Mouse (Mus musculus): ENCODE measurements around the gene Sema4a. TPM values are rescaled to one million over a fixed set of nuclear protein-coding genes. Genes with fewer than 3 reads are reported as not detected.

The Sema4a gene
- total and polyA plus RNA-seq, 3 experiments, result 33.5 to 45.3 TPM; not detected in 1

DNA sequence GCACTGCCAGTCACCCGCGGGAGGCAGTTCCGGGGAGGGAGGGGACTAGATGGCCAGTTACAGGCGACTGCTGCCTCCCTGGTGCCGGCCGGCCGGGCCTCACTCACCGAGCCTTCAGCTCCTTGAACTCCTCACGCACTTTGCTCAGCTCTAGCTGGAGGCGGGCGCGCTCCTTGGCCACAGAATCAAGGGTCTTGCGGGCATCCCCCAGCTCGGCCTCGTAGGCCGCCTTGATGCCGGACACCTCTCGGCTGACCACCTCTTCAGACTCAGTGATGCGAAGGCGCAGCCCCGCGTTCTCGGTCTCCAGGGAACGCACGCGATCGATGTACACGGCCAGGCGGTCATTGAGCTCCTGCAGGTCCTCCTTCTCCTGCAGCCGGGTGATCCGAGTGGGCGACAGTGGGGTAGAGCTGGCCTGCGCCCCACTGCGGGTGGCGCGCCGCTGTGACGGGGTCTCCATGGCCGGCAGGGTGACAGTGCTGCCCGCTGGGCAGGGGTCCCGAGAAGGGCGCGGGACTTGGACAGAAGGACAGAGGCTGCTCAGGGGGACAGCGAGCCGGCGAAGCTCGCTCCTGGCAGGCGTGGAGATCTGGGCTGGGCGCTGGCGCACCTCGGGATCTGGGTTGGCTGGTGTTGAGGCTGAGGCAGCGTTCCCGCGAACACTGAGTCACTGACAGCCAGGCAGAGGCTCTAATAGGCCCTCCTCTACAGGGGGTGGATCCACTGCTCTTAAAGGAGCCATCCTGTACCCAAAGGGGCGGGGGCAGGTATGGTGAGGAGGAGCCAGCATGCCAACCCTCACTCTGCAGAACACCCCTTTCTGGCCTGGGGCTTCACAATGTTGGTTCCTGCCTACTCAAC is 41.9 kb upstream of the Sema4a start (continued):
- peak; percentile 79 for TF ChIP-seq TCF12 (IDR thresholded peaks at IDR 0.05; ENCODE audit: low read depth, low read length)
- TF ChIP-seq POLR2A (IDR thresholded peaks at IDR 0.05; ENCODE audit: control insufficient read depth in 1 of 2, insufficient read depth in 1 of 2, low read depth in 1 of 2, low read length in 2 of 2, poor library complexity in 1 of 2), result peak in 1 of 2 experiments; percentile 100; a peak in 2 of 4 replicates
- TF ChIP-seq ZKSCAN1 (IDR thresholded peaks at IDR 0.05; ENCODE audit: low read depth, low read length), result no peak

DNA sequence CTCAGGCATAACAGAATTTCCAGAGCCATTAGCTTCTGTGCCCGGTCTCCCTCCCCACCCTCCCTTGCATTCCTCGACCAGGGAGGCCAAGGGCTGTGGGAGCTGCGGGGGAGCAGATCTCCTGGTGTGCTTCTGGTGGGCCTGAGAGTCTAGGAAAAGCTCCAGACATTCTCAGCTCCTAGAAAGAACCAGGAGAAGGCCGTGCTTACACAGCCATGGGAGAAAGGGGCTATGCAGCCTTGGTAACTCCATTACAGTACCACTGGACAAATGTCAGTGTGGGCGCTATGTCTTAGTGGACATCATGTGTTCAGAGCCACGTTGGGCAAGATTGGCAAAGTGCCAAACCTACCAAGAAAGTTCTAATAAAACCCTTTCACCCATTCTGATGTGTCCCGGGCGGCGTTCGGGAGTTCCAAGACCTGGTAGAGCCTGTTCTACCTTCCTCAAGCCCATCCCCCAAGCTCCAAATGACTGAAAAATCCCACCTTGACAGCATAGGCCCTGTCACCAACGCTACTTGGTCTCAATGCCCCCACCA is 41.1 kb upstream of the Sema4a start:
- Histone ChIP-seq H3K9ac (ENCODE audit: control insufficient read depth, low read depth, low read length, poor library complexity, severe bottlenecking) (peak overlapping the region; percentile 76), H3K27me3 (ENCODE audit: control insufficient read depth in 1 of 2, insufficient read depth in 2 of 2, low read length in 2 of 2) (no peaks in the 10 kb centered on the region), H3K9me3 (replicated peaks; ENCODE audit: insufficient read depth, low read length) (no peaks in the 10 kb centered on the region), H3K79me2 (ENCODE audit: control insufficient read depth, insufficient read depth, low read length, poor library complexity) (peaks cover 37% of the 10 kb centered on the region), H3K36me3 (ENCODE audit: control insufficient read depth in 1 of 2, insufficient read depth in 2 of 2, low read length in 2 of 2) (peaks cover 2 to 33% of the 10 kb centered on the region in 2 experiments; a peak in 3 of 4 replicates), H3K27ac (ENCODE audit: control insufficient read depth, low read depth, low read length) (peak overlapping the region; percentile 95), H3K4me1 (ENCODE audit: control insufficient read depth in 1 of 2, insufficient read depth in 2 of 2, low read length in 2 of 2) (peaks cover 9 to 40% of the 10 kb centered on the region in 2 experiments), H3K4me3 (ENCODE audit: control insufficient read depth in 1 of 2, insufficient read depth in 1 of 2, low read depth in 2 of 2, low read length in 2 of 2) (peak overlapping the region; percentile 82 to 88)
- DNase-seq (ENCODE audit: low read depth, low spot score), result peak; percentile 69
- no peak for TF ChIP-seq EP300 (IDR thresholded peaks at IDR 0.05; ENCODE audit: low read depth in 1 of 2, low read length in 2 of 2)
- peak; percentile 23; the same call in 1 of the 2 replicates for TF ChIP-seq MXI1 (IDR thresholded peaks at IDR 0.05; ENCODE audit: low read depth, low read length)

DNA sequence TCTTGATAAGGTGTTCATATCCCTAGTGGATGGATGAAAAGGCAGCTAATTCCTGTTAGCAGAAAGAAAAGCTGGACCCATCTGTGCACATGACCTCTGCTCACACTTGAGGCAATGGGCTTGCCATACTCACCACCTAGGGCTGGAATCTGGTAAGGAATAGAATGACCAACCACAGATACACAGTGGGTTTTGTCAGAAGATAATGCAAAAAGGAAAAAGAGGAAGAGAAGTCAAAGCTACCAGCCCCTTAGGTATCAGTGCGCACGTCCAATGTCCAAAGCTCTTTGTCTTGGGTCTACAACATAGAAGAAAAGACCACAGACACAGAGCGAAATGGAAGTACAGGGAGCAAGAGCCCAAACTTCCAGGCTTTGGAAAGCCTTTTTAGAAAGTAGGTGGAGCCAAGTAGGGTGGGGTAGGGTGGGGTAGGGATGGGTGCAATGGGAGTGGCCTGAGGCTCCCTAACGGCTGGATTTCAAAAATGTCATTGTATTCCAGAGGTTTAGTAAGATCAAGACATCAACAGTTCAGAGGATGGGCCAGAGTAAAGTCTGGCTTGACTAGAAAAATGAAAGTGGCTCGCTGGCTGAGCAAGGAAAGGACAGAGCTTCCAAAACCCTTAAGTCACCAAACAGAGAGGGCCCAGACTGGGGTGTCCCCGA is 40.5 kb upstream of the Sema4a start:
- peak overlapping the region; percentile 76 for H3K9ac ChIP-seq (ENCODE audit: control insufficient read depth, low read depth, low read length, poor library complexity, severe bottlenecking)
- H3K4me3 ChIP-seq (ENCODE audit: control insufficient read depth in 1 of 2, insufficient read depth in 1 of 2, low read depth in 2 of 2, low read length in 2 of 2), result peak overlapping the region; percentile 82 to 88
- H3K79me2 ChIP-seq (ENCODE audit: control insufficient read depth, insufficient read depth, low read length, poor library complexity), result peaks cover 40% of the 10 kb centered on the region
- no peaks in the 10 kb centered on the region for H3K9me3 ChIP-seq (replicated peaks; ENCODE audit: insufficient read depth, low read length)
- DNase-seq (ENCODE audit: low read depth, low spot score), result peak; percentile 83
- no peaks in the 10 kb centered on the region for H3K27me3 ChIP-seq (ENCODE audit: control insufficient read depth in 1 of 2, insufficient read depth in 2 of 2, low read length in 2 of 2)
- peak overlapping the region; percentile 95 for H3K27ac ChIP-seq (ENCODE audit: control insufficient read depth, low read depth, low read length)
- peaks cover 13 to 43% of the 10 kb centered on the region in 2 experiments for H3K4me1 ChIP-seq (ENCODE audit: control insufficient read depth in 1 of 2, insufficient read depth in 2 of 2, low read length in 2 of 2)
- peaks cover 2 to 37% of the 10 kb centered on the region in 2 experiments; a peak in 3 of 4 replicates for H3K36me3 ChIP-seq (ENCODE audit: control insufficient read depth in 1 of 2, insufficient read depth in 2 of 2, low read length in 2 of 2)
- TF ChIP-seq HCFC1 (IDR thresholded peaks at IDR 0.05; ENCODE audit: low read depth, low read length) (peak; percentile 54; the same call in 1 of the 2 replicates), KAT2A (conservative IDR thresholded peaks at IDR 0.05; ENCODE audit: low read depth, low read length) (0 out of 2 replicates have a peak, but pooled peaks have one; percentile 13), ELF1 (IDR thresholded peaks at IDR 0.05; ENCODE audit: low read depth, low read length) (no peak), TBP (IDR thresholded peaks at IDR 0.05; ENCODE audit: low read depth, low read length) (peak; percentile 62), MYC (IDR thresholded peaks at IDR 0.05; ENCODE audit: low read depth, low read length) (no peak), TCF12 (IDR thresholded peaks at IDR 0.05; ENCODE audit: low read depth, low read length) (0 out of 2 replicates have a peak, but pooled peaks have one; percentile 16), NRF1 (IDR thresholded peaks at IDR 0.05; ENCODE audit: insufficient read depth, low read depth, low read length, poor library complexity, severe bottlenecking) (peak; percentile 32; the same call in 1 of the 2 replicates), POLR2AphosphoS5 (IDR thresholded peaks at IDR 0.05; ENCODE audit: borderline replicate concordance, low read depth, low read length) (no peak), MYB (IDR thresholded peaks at IDR 0.05; ENCODE audit: low read depth, low read length) (no peak), USF2 (IDR thresholded peaks at IDR 0.05; ENCODE audit: borderline replicate concordance in 1 of 2, insufficient read depth in 1 of 2, low read depth in 1 of 2, low read length in 2 of 2) (no peak), ETS1 (IDR thresholded peaks at IDR 0.05; ENCODE audit: low read depth, low read length) (no peak; the same call in 1 of the 2 replicates), RCOR1 (IDR thresholded peaks at IDR 0.05; ENCODE audit: low read depth, low read length) (peak; percentile 63; the same call in 1 of the 2 replicates), SIN3A (IDR thresholded peaks at IDR 0.05; ENCODE audit: low read length) (peak; percentile 84), UBTF (IDR thresholded peaks at IDR 0.05; ENCODE audit: borderline replicate concordance, insufficient read depth, low read depth, low read length) (no peak), MAZ (IDR thresholded peaks at IDR 0.05; ENCODE audit: low read depth, low read length) (no peak), E2F4 (IDR thresholded peaks at IDR 0.05; ENCODE audit: borderline replicate concordance, low read depth, low read length) (no peak), POLR2AphosphoS2 (IDR thresholded peaks at IDR 0.05; ENCODE audit: low read length) (peak; percentile 46; the same call in 1 of the 2 replicates), CTCF (IDR thresholded peaks at IDR 0.05 in 2 of 3, conservative IDR thresholded peaks at IDR 0.05 in 1 of 3; ENCODE audit: control insufficient read depth in 1 of 3, insufficient read depth in 1 of 3, low read depth in 2 of 3, low read length in 3 of 3, poor library complexity in 1 of 3, severe bottlenecking in 1 of 3) (no peak), ZMIZ1 (IDR thresholded peaks at IDR 0.05; ENCODE audit: low read depth, low read length) (no peak), ZKSCAN1 (IDR thresholded peaks at IDR 0.05; ENCODE audit: low read depth, low read length) (no peak), POLR2A (IDR thresholded peaks at IDR 0.05; ENCODE audit: control insufficient read depth in 1 of 2, insufficient read depth in 1 of 2, low read depth in 1 of 2, low read length in 2 of 2, poor library complexity in 1 of 2) (peak in 1 of 2 experiments; percentile 46; a peak in 1 of 4 replicates)

Data from MEL (cell line).